Mouse (Mus musculus) c-Kit-negative CD71-positive TER-119-positive erythroid progenitor cells, embryonic 14.5 days (primary cell): ENCODE results near the gene Wfs1.

Experiments
- DNase-seq: peaks from one replicate; pipeline ENCODE4 v3.0.0-alpha.2; 2013; ENCODE audit warnings: low read depth, low spot score

Gene Wfs1

GRCm38 (mm10) chr5:36933383-36933782, 55.6 kb downstream of the Wfs1 start:
- DNase-seq: no peak

GRCm38 (mm10) chr5:36929376-36929775, 59.6 kb downstream of the Wfs1 start:
- no peak for DNase-seq

GRCm38 (mm10) chr5:36928701-36929100, 60.3 kb downstream of the Wfs1 start:
- no peak for DNase-seq

GRCm38 (mm10) chr5:36923826-36924700, 64.9 kb downstream of the Wfs1 start:
- no peak for DNase-seq

GRCm38 (mm10) chr5:36922811-36923210, 66.2 kb downstream of the Wfs1 start:
- no peak for DNase-seq

GRCm38 (mm10) chr5:36921871-36922270, 67.1 kb downstream of the Wfs1 start:
- no peak for DNase-seq

GRCm38 (mm10) chr5:36920072-36920471, 68.9 kb downstream of the Wfs1 start:
- DNase-seq: no peak

GRCm38 (mm10) chr5:36918016-36918415, 71.0 kb downstream of the Wfs1 start:
- DNase-seq: no peak

GRCm38 (mm10) chr5:36917245-36917644, 71.8 kb downstream of the Wfs1 start:
- no peak for DNase-seq

- no peak for DNase-seq
Measured at GRCm38 (mm10) chr5:36916581-36916980, 72.4 kb downstream of the Wfs1 start.
